Mouse (Mus musculus): Measurements from ENCODE around the gene Tsr3. TPM values are rescaled to one million over a fixed set of nuclear protein-coding genes. Genes with fewer than 3 reads are reported as not detected.
"Not testable (repeated sequence)": the region's sequence is repeated elsewhere in the genome, so short reads cannot be mapped to it uniquely, and the experiment has no call there.

Tsr3 gene
- total RNA-seq (2021) = 10 to 100 TPM in 1 of 2 experiments, 1 to 10 TPM in 1; 9.3 to 10.2 TPM
- long read RNA-seq, experiment 1, transcript Tsr3-201 (6 exons, 1,192 nt) = major isoform, 26 of 31 reads
- long read RNA-seq, experiment 1, partial matches to known transcripts = 3 of 31 reads
- long read RNA-seq, experiment 1, other reads (novel, unspliced or antisense) = 2 of 31 reads
- long read RNA-seq, experiment 2, transcript Tsr3-201 (6 exons, 1,192 nt) = major isoform, 18 of 21 reads
- long read RNA-seq, experiment 2, partial matches to known transcripts = 0 of 21 reads
- long read RNA-seq, experiment 2, other reads (novel, unspliced or antisense) = 3 of 21 reads

DNA sequence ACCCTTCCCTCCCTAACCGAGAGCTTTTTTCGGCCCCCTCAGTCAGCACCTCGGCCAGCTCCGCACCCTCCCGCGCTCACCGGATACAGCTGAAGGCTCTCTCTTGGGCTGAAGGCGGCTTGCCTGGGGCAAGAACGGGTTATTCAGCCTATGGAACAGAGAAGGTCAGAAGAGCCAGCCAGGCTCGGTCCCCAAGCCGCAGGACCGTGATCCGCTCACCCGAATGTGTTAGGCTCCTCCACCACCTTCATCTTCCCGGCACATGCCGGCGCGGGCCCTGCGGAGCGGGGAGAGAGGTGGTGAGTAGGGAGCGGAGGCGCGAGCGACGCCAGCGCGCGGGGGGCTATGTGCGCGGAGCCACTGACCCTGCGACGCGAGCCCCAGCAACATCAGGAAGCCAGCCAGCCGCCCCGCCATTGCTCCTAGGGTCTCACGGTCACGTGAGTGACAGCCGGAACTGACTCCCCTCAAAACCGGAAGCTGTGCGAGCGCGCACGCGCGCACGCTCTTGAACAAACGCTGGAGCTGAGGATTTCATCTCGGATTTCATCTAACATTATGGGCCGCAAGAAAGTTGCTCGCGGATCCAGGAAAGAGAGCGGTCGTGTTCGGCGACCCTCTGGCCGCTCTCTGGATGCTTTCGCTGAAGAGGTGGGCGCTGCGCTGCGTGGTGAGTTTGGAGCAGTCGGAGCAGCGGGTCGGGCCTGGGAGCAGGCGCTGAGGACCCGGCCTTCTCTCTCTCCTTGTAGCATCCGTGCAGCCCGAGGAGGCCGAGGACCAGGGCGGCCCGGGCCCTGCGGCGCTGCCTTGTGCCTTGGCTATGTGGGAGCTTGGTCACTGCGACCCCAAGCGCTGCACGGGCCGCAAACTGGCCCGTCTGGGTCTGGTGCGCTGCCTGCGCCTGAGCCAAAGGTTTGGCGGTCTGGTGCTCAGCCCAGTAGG lies at the start of gene Tsr3, which contains the start of gene Gnptg:
Gene Tsr3, plus strand, starts transcription at position 476 of the 942 bp plus-strand sequence.
Gene Gnptg, minus strand, starts transcription at position 430 of the 942 bp plus-strand sequence.
- peak; percentile 84 to 85 for DNase-seq
- intact Hi-C loops (cut with DNase I) = no loop called here

DNA sequence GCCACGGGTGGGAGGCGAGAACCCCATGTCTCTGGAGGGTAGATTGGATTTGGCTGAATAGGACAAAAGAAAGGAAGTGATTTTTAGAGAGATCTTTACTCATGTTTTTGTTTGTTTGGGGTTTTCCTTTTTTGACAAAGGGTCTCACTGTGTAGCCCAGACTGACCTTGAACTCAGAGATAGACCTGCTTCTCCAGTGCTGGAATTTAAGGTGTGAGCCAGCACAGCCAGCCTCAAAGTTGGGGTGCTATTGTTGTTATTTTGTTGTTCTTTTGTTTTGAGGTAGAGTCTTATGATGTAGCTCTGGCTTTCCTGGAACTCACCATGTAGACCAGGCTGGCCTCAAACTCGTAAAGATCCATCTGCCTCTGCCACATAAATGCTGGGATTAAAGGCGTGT lies 37.6 kb upstream of the Tsr3 start:
- DNase-seq = no peak
- intact Hi-C loops (cut with DNase I) = no loop called here

DNA sequence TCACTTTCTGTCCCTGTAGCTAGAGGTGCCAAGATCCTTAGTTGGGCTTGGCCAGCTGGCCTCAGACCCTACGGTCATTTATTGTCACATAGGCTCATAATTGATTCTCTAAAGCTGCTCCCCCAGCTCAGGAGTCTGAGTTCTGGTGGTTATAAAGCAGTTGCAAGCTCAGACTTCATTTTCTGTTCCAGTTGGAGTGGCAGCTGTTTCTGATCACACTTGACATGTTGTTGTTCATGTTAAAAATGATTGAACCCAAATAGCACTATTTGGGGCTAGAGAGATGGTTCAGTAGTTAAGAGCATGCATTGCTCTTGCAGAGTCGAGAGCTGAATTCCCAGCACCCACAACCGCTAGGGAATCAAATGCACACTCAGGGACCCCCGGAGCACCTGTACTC lies 30.0 kb upstream of the Tsr3 start:
- DNase-seq = no peak
- intact Hi-C loops (cut with DNase I) = no loop called here

DNA sequence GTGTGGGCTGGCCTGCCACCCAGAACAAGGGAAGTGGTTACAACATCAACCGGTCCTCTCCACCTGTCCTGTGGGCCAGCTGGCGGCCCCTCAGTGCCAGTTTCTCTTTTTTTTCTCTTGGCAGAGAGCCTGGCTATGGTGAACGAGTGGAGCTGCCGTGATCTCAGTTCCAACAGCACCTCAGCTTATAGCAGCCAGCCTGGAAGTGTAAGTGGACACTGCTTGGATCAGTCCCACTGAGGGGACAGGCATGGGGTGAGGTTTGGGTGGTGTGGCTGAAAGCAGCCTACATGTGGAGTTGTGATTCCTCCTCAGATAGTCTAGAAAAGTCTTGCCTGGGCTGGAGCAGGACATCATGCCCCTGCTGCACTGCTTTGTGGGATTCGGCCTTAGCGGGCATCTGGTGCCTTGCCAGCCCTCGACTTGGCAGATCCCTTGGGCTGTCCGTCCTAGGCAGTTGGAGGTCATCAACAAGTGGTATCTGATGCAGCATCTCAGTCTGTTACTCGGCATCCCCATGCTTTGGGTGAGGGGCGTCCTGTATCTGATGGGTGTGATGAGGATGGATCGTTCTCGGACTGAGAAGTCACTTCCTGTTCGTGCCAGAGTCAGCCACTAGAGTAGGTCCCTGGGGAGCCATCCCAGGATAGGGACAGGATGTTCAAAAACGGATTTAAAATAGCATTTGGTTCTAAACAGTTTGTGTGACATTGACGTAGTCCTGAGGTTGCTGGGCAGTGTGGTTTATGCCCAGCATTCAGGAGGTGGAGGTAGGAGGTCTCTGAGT lies 29.1 kb upstream of the Tsr3 start:
- peak; percentile 29 to 31 for DNase-seq
- intact Hi-C loops (cut with DNase I) = no loop called here

DNA sequence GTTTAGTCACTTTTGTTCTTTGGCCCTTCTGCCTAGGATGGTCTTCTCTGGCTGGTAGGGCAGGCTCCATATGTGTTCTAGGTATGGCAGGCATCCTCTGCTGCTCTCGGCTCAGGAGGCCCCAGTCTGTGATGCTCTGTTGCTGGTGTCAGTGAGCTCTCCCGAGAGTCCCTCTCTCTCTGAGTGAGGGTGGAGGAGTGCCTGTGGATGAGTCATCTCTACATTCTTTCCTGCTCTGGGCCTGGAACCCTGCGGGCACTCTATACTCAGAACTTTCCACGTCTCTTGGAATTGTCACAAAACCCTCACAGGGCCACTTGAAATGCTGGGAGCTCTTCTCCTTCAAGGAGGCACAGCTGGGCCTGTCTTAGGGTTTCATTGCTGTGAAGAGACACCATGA lies 28.3 kb upstream of the Tsr3 start:
- DNase-seq = no peak
- intact Hi-C loops (cut with DNase I) = no loop called here

DNA sequence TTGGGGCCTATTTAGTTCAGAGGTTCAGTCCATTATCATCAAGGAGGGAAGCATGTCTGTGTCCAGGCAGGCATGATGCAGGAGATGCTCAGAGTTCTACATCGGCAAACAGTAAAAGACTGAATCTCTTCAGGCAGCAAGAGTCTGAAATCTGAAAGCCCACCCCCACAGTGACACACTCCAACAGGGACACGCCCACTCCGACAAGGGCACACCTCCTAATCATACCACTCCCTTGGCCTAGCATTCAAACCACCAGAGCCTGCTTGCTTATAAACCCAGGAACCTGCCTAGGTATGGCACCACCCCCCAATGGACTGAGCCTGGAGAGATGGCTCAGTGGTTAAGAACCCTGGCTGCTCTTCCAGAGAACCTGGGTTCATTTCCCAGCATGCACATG lies 24.5 kb upstream of the Tsr3 start:
- no peak for DNase-seq
- intact Hi-C loops (cut with DNase I) = no loop called here

DNA sequence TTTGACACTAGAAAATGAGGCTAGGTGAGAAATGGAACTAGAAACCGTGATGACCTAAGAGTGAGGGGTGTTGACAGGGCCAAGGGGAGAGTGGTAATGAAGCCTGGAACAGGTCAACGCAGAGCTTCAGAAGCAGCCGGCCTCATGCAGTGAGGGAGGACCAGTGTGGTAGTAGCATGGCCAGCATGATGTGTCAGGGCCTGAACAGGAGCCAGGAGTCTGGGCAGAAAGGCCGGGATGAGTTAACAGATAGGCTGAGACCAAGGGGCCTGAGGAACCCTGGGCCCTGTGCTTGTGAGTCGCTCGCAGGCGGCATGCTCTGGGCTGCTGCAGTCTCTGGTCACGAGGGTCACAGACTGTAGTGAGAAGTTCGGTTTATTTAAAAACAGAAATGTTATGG lies 21.0 kb upstream of the Tsr3 start:
- intact Hi-C loops (cut with DNase I) = no loop called here
- no peak for DNase-seq

DNA sequence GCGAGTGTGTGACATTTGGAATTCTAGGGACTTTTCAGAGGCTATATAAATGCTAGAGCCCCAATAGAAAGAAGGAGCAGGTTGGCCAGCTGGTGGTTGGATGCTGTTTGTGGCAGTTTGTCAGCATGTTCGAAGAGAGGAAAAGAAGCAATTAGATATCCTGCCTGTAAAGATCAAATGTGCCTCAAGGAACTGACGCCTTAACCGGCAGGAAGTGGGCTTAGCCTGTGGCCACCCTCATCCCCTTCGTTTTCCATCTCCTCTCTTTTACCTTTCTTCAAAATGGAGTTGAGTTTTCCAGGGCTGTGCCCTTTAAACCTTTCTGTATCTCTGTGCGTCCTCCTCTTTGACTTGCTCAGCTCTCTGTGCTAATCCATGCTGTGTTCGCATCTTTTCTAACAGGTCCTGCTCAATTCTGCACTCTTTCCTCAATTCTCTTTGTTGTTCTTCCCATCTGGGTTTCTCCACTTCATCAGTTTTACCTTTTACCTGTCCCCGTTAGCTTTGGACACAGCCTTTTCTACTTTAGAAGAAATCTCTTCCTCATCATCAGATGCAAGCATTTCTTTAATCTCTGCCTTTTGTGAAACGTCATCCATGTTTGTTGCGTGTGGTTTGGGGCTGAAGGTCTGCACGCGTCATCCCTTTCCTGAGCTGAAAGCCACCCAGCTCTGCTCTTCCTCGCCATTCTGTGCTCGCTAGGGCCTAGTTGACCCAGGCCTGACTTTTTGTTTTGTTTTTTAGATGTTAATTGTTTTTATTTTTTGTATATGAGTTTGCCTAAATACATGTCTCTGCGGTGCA lies 20.3 kb upstream of the Tsr3 start:
- no peak for DNase-seq
- intact Hi-C loops (cut with DNase I) = no loop called here

DNA sequence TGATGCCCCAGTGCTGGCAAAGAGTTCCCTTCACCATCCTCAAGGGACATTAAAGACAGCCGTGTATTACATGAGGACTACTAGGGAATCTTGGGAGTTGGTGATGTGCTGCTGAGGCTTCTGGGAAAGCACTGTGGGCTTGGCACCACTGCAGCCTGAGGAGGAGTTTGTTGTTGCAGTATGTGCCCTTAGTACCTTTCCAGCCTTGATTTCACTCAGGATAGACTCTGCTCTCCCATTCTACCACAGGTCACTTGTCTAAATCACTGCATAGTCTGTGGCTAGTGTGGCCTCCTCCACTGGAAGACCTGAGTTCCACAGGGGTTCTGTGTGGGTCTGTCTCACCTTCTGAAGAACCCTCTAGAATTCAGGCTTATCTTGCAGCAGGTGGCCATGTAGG lies 19.2 kb upstream of the Tsr3 start:
- DNase-seq = no peak
- intact Hi-C loops (cut with DNase I) = no loop called here

DNA sequence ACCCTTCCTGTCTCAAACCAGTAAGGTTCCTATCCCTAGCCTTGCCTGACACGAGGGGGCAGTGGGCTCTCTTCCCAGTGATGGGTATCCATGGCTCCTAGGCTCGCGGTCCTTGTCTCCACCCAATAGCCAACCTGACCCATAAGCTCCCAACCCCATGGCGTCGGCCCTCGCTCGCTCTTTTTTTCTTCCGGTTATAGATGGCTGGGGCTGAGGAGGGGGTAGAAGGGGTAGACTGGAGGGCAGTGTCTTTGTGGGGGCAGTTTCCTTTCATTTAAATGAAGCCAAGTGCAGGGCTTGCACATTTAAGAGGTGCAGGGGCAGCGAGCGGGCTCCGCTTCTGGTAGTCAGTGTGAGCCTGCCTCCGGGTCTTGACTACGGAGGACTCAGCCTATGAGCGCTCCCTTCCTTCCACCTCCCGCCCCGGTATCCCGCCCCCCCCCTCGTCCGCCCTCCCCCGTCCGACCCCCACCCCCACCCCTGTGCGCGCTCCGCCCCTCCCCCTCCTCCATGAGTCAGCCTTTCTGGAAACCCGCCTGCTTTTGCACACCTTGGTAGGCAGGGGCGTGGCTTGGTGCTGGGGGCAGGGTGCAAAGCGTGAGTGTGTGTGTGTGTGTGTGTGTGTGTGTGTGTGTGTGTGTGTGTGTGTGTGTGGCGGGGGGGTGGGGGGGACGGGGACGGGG lies 18.0 kb upstream of the Tsr3 start:
- peak; percentile 32 to 51 for DNase-seq
- intact Hi-C loops (cut with DNase I) = no loop called here

DNA sequence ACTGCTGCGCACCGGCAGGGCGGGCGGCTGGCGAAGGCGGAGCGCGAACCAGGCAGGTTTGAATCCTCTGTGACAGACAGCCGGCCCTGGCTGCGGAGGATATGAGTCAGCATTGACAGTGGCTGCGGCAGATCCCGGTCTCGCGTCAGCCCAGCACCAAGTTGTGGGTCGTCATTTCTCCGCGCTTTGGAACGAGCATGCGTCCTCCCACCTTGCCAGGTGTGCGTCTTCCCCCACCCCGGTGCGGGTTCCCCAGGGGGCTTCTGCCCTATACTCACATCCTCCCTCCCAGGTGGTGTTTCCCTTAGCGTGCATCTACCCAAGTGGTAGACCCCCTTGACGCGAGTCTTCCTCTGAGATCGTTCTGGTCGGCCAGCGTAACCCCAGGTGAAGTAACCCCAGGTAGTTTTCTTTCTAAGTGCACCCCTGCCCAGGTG lies 17.4 kb upstream of the Tsr3 start:
- intact Hi-C loops (cut with DNase I); DNase-seq: not testable (repeated sequence)

DNA sequence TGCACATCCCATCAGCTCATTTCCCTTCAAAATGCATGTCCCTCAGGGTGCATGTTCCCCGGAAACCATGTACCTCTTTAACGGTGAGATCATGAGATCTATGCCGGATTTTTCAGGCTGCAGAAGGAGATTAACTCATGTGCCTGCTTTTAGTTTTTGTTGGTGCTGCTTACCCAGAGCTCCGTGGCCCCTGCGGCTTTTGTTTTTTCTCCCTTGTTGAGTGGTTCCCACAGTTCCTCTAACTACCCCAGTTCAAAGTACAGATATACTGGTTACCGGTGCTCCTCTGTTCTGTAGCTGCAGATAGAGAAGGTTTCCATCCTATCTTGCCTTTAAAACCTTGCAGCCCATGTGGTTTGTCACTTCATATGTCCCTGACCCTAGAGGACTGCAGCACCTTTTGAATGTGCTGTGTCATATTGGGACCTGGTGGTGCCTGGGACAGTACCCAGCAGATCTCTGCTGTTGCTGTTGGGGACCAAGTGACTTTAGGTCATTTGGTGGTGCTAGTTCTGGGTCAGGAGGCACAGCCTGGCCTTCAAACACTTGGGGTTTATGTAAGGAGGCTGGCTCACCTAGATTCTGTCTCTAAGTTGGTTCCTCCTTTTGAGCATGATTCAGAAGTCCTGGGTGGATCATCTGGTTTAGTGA lies 16.9 kb upstream of the Tsr3 start:
- intact Hi-C loops (cut with DNase I) = no loop called here
- DNase-seq = no peak

DNA sequence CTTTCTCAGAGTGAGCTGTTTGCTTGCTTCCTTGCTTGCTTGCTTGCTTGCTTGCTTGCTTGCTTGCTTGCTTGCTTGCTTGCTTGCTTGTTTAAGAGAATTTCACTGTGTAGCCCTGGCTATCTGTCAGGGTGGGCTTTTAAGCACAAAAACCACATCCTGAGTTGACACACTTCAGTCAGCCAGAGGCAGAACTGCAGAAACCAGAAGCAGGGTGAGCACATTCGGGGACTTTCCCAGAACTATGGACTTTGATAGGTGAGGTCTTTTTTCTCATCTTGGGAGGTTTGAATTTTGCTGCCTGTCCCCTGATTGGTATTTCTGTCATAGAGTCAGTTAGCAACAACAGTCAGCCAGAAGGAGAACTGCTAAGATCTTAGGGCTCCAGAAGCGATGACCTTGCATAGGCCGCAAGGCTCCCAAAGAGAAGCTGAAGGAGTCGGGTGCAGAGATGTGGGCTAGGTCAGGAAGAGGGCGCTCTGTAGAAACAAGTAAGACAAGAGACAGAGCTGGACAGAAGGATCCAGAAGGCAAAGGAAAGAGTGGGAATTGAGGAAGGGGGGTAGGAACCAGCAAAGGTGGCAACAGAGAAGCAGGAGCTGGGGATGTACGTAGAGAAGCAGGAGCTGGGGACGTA lies 15.3 kb upstream of the Tsr3 start:
- no peak for DNase-seq
- intact Hi-C loops (cut with DNase I) = no loop called here

DNA sequence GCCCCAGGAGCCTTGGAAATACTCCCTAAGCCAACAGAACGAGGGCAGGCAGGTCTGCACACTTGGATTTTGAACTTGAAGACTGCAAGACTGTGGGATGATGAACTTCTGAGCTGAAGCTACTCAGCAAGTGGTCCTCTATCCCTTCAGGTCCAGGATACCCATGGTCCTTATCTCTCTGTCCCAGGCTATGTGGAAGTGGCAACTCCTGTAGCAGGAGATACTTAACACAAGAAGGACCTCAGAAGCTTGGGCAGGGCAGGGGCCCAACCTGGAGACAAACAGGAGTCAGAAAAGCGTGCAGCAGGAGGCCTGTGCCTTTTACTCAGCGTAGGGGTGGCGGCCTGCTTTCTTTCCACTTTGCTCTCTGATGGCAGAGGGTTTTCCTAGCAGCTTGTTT lies 14.3 kb upstream of the Tsr3 start:
- intact Hi-C loops (cut with DNase I) = no loop called here

DNA sequence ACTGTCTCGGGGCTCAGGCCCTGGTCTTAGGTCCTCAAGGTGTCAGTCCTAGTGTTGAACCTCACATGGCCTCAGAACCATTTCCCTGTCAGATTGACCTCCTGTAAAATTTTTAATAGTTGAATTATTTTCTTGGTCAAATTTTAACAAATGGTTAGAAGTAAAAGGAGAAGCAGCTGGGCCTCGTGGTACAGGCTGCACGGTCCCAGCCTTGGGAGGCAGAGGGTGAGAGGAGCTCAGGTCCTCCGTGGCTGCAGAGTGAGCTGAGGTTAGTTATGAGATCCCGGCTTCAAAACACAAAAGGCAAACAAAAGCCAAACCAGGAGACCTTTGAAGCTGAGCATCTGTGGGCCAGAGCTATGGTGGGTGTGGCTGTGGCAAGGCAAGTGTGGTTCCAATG lies 12.0 kb upstream of the Tsr3 start:
- intact Hi-C loops (cut with DNase I) = no loop called here
- no peak for DNase-seq

More for the DNA sequence above, 14.3 kb upstream of the Tsr3 start:
- DNase-seq = no peak

DNA sequence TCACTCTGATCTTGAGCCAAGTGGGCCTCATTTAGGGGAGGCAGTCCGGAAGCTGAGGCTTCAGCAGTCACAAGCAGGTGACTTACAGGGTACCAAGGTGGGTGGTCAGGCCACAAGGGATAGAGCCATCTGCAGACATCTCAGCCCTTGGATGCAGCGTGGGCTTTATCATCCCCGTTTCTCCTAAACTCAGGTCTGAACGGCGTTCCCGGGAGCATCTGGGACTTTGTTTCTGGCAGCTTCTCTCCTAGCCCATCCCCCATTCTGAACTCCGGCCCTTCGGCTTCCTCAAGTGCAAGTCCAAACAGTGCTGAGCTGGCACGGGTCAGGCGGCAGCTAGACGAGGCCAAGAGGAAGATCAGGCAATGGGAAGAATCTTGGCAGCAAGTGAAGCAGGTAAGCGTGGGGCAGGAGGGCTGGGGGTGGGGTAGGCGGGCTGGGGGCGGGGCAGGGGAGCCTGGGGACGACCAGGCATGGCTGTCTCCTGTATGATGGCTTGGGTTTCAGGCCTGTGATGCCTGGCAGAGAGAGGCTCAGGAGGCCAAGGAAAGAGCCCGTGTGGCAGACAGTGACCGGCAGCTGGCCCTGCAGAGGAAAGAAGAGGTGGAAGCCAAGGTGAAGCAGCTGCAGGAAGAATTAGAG lies 9.8 kb upstream of the Tsr3 start:
- intact Hi-C loops (cut with DNase I); DNase-seq: not testable (repeated sequence)

DNA sequence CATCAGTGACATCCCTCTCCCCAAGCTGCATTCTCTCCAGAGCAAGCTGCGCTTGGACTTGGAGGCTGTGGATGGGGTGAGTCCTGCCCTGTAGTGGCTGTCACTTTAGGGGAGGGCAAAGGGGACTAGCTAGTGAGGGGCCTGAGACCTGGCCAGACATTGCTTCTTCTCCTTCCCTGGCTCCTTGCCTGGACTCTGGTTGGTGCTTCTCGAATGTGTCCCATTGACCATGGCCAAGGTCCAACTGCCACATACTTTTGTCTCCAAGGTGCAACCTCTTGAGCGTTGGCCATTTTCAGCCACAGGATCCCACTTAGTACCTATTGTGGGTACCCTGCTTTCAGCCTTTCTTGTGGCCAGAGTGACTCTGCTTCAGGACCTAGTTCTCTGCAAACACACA lies 9.3 kb upstream of the Tsr3 start:
- DNase-seq = no peak
- intact Hi-C loops (cut with DNase I) = no loop called here

DNA sequence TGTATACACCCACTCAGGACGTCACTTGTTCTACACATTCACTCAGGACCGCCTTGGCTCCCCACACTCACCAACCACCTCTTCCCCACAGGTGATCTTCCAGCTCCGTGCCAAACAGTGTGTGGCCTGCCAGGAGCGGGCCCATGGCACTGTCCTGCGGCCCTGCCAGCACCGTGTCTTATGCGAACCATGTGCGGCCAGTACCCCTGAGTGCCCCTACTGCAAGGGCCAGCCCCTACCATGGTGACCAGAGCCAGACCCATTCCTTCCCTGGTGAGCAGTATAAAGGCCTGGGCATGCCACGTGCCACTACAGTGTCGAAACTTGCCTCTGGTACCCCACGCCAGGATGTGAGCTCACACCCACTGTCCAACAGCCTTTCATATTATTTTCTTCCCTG lies 8.3 kb upstream of the Tsr3 start:
- DNase-seq; intact Hi-C loops (cut with DNase I): not testable (repeated sequence)
